ENCODE assay signal across 9 mouse cellular contexts in genomic region chrX:56276348-56276747, GRCm38 (mm10).
DNase-seq lines count a peak whose midpoint lies in the region; ATAC-seq and TF ChIP-seq lines count a peak whose summit lies in the region.
"Had no signal": no experiment of that assay in that cellular context is flagged by ENCODE, and none has a peak within 500 bp of the region (broad histone marks: within the 10 kb centered on the region; RNA-seq: fewer than 3 reads in every experiment).

No protein-coding gene starts in this region.

- no peak overlapping the region for H3K4me3 ChIP-seq in kidney, embryonic 14.5 days (ENCODE audit: low read length)
- H3K4me3 ChIP-seq in thymus, adult 2 months (ENCODE audit: control insufficient read depth, insufficient read depth, low read length): no peak overlapping the region
- no peak overlapping the region for H3K4me3 ChIP-seq in stomach, postnatal 0 days (ENCODE audit: low read depth, low read length)
- no peak overlapping the region for H3K4me3 ChIP-seq in forebrain, embryonic 13.5 days
- H3K4me3 ChIP-seq: neural tube, embryonic 15.5 days had no signal

- H3K27ac ChIP-seq in kidney, embryonic 14.5 days (ENCODE audit: low read depth, low read length): no peak overlapping the region
- H3K27ac ChIP-seq in thymus, adult 2 months (ENCODE audit: control insufficient read depth, insufficient read depth, low read length): no peak overlapping the region
- no peak overlapping the region for H3K27ac ChIP-seq in stomach, postnatal 0 days (replicated peaks)
- no peak overlapping the region for H3K27ac ChIP-seq in forebrain, embryonic 13.5 days
- H3K27ac ChIP-seq: neural tube, embryonic 15.5 days had no signal

- no peak for ATAC-seq in kidney, embryonic 14.5 days (ENCODE audit: low FRiP score, low TSS enrichment)
- no peak for ATAC-seq in stomach, postnatal 0 days (ENCODE audit: low FRiP score, low TSS enrichment)
- ATAC-seq in forebrain, embryonic 13.5 days: no peak

- TF ChIP-seq EP300 in stomach, postnatal 0 days (optimal IDR thresholded peaks at IDR 0.05): no peak

- no peaks in the 10 kb centered on the region for H3K36me3 ChIP-seq in kidney, embryonic 14.5 days (ENCODE audit: control insufficient read depth, insufficient read depth, low read length)
- H3K36me3 ChIP-seq in thymus, adult 2 months (ENCODE audit: control insufficient read depth, insufficient read depth, low read length): no peaks in the 10 kb centered on the region
- no peaks in the 10 kb centered on the region for H3K36me3 ChIP-seq in stomach, postnatal 0 days (ENCODE audit: control insufficient read depth, insufficient read depth, low read length)
- H3K36me3 ChIP-seq in forebrain, embryonic 13.5 days (ENCODE audit: poor library complexity, severe bottlenecking): no peaks in the 10 kb centered on the region
- H3K36me3 ChIP-seq: neural tube, embryonic 15.5 days had no signal

- H3K27me3 ChIP-seq in kidney, embryonic 14.5 days (ENCODE audit: control insufficient read depth, insufficient read depth, low read length): no peaks in the 10 kb centered on the region
- no peaks in the 10 kb centered on the region for H3K27me3 ChIP-seq in thymus, adult 2 months (ENCODE audit: control insufficient read depth, insufficient read depth, low read length)
- H3K27me3 ChIP-seq in stomach, postnatal 0 days (ENCODE audit: control insufficient read depth, insufficient read depth, low read length): no peaks in the 10 kb centered on the region
- no peaks in the 10 kb centered on the region for H3K27me3 ChIP-seq in forebrain, embryonic 13.5 days
- H3K27me3 ChIP-seq: neural tube, embryonic 15.5 days had no signal

- TF ChIP-seq POLR2A in thymus, adult 2 months (IDR thresholded peaks at IDR 0.05; ENCODE audit: control insufficient read depth, extremely low read depth, insufficient read depth, low read length, poor library complexity): no peak

- TF ChIP-seq CTCF in thymus, adult 2 months (IDR thresholded peaks at IDR 0.05; ENCODE audit: borderline replicate concordance, control insufficient read depth, extremely low read depth, insufficient read depth, low read length, poor library complexity): no peak
- TF ChIP-seq CTCF in stomach, postnatal 0 days (IDR thresholded peaks at IDR 0.05; ENCODE audit: low read depth): peak; percentile 45

- H3K4me1 ChIP-seq in kidney, embryonic 14.5 days (ENCODE audit: control insufficient read depth, insufficient read depth, low read length): no peaks in the 10 kb centered on the region
- no peaks in the 10 kb centered on the region for H3K4me1 ChIP-seq in thymus, adult 2 months (replicated peaks; ENCODE audit: control insufficient read depth, insufficient read depth, low read length)
- H3K4me1 ChIP-seq in stomach, postnatal 0 days (replicated peaks; ENCODE audit: control insufficient read depth, insufficient read depth): no peaks in the 10 kb centered on the region
- no peaks in the 10 kb centered on the region for H3K4me1 ChIP-seq in forebrain, embryonic 13.5 days
- H3K4me1 ChIP-seq: neural tube, embryonic 15.5 days had no signal

- no peaks in the 10 kb centered on the region for H3K9me3 ChIP-seq in kidney, embryonic 14.5 days (ENCODE audit: control insufficient read depth, low read length)
- no peaks in the 10 kb centered on the region for H3K9me3 ChIP-seq in stomach, postnatal 0 days (ENCODE audit: control insufficient read depth, low read length)
- no peaks in the 10 kb centered on the region for H3K9me3 ChIP-seq in forebrain, embryonic 13.5 days (replicated peaks)
- H3K9me3 ChIP-seq: neural tube, embryonic 15.5 days had no signal

- DNase-seq in adrenal gland, postnatal 10 days: peak; percentile 16
- no peak for DNase-seq in adrenal gland, adult 18-20 months (ENCODE audit: low spot score in 2 of 2)
- DNase-seq in kidney, postnatal 36 days: peak; percentile 1 to 49
- DNase-seq in thymus, adult 2 months: peak; percentile 4
- no peak for DNase-seq in thymus, postnatal 0 days (ENCODE audit: low spot score)
- DNase-seq in stomach, postnatal 0 days (ENCODE audit: low spot score): no peak

- no peak overlapping the region for H3K4me2 ChIP-seq in kidney, embryonic 14.5 days (replicated peaks; ENCODE audit: low read depth, low read length)
- no peak overlapping the region for H3K4me2 ChIP-seq in stomach, postnatal 0 days (replicated peaks; ENCODE audit: low read depth)
- no peak overlapping the region for H3K4me2 ChIP-seq in forebrain, embryonic 13.5 days
- H3K4me2 ChIP-seq: neural tube, embryonic 15.5 days had no signal

- no peak overlapping the region for H3K9ac ChIP-seq in kidney, embryonic 14.5 days (ENCODE audit: low read depth, low read length)
- no peak overlapping the region for H3K9ac ChIP-seq in stomach, postnatal 0 days (ENCODE audit: low read length)
- no peak overlapping the region for H3K9ac ChIP-seq in forebrain, embryonic 13.5 days
- H3K9ac ChIP-seq: neural tube, embryonic 15.5 days had no signal

Comparison
In these comparisons a context has a peak if more than half of its experiments do, and no peak if none do; other contexts are left out.
1. DNase-seq: peak in adrenal gland, postnatal 10 days (single experiment), kidney, postnatal 36 days (2 of 2) and thymus, adult 2 months (single experiment); none in adrenal gland, adult 18-20 months (0 of 2), thymus, postnatal 0 days (single experiment) and stomach, postnatal 0 days (single experiment).